Mouse (Mus musculus) gastrocnemius, postnatal 10 days (tissue): ENCODE measurements at regions not wholly inside any gene's neighbourhood (a gene's known extent, or its start where the extent isn't known, plus 50 kb on each side); places are given as distances from the start of the nearest gene placed in this dataset.

Experiments used
- DNase-seq: peaks from one replicate; pipeline ENCODE4 v3.0.0; 2021; ENCODE audit warnings: mixed read lengths

GRCm38 (mm10) chr4:125765171-125765570 lies 259.2 kb upstream of the Csf3r start:
- DNase-seq = no peak

- no peak for DNase-seq
These were observed 247.2 kb upstream of the Csf3r start for GRCm38 (mm10) chr4:125777126-125777525.

- DNase-seq = no peak
These were observed 244.2 kb upstream of the Csf3r start for GRCm38 (mm10) chr4:125780113-125780512.

GRCm38 (mm10) chr4:125780921-125781487 lies 243.3 kb upstream of the Csf3r start:
- no peak for DNase-seq

GRCm38 (mm10) chr4:125782346-125782745 lies 242.0 kb upstream of the Csf3r start:
- DNase-seq = no peak

GRCm38 (mm10) chr4:125786083-125786482 lies 238.3 kb upstream of the Csf3r start:
- DNase-seq = no peak

- no peak for DNase-seq
These were observed 229.7 kb upstream of the Csf3r start for GRCm38 (mm10) chr4:125794679-125795078.

GRCm38 (mm10) chr4:125807923-125808322 lies 216.4 kb upstream of the Csf3r start:
- DNase-seq = no peak

GRCm38 (mm10) chr4:125809446-125810108 lies 214.8 kb upstream of the Csf3r start:
- no peak for DNase-seq

- DNase-seq = no peak
These were observed 214.1 kb upstream of the Csf3r start for GRCm38 (mm10) chr4:125810247-125810646.

- DNase-seq = no peak
These were observed 210.0 kb upstream of the Csf3r start for GRCm38 (mm10) chr4:125814311-125814710.

GRCm38 (mm10) chr4:125815276-125815675 lies 209.1 kb upstream of the Csf3r start:
- DNase-seq = no peak

GRCm38 (mm10) chr4:125824525-125824924 lies 199.8 kb upstream of the Csf3r start:
- DNase-seq = no peak

- DNase-seq = no peak
These were observed 197.9 kb upstream of the Csf3r start for GRCm38 (mm10) chr4:125826416-125826815.

GRCm38 (mm10) chr4:125835250-125835649 lies 189.1 kb upstream of the Csf3r start:
- DNase-seq = peak; percentile 36

- no peak for DNase-seq
These were observed 176.8 kb upstream of the Csf3r start for GRCm38 (mm10) chr4:125847568-125847967.

GRCm38 (mm10) chr4:125850300-125850699 lies 174.1 kb upstream of the Csf3r start:
- peak; percentile 58 for DNase-seq

GRCm38 (mm10) chr4:125852545-125852944 lies 171.8 kb upstream of the Csf3r start:
- DNase-seq = no peak

GRCm38 (mm10) chr4:125855983-125856591 lies 168.3 kb upstream of the Csf3r start:
- DNase-seq = no peak

GRCm38 (mm10) chr4:125856781-125857180 lies 167.6 kb upstream of the Csf3r start:
- DNase-seq = no peak

- no peak for DNase-seq
These were observed 159.3 kb upstream of the Csf3r start for GRCm38 (mm10) chr4:125865057-125865456.

- DNase-seq = no peak
These were observed 158.6 kb upstream of the Csf3r start for GRCm38 (mm10) chr4:125865728-125866127.

GRCm38 (mm10) chr4:125871211-125871610 lies 153.1 kb upstream of the Csf3r start:
- DNase-seq = no peak

- DNase-seq = no peak
These were observed 144.3 kb upstream of the Csf3r start for GRCm38 (mm10) chr4:125880028-125880427.
